Mouse (Mus musculus): ENCODE data around the gene Hs3st4.

Gene Hs3st4

DNA sequence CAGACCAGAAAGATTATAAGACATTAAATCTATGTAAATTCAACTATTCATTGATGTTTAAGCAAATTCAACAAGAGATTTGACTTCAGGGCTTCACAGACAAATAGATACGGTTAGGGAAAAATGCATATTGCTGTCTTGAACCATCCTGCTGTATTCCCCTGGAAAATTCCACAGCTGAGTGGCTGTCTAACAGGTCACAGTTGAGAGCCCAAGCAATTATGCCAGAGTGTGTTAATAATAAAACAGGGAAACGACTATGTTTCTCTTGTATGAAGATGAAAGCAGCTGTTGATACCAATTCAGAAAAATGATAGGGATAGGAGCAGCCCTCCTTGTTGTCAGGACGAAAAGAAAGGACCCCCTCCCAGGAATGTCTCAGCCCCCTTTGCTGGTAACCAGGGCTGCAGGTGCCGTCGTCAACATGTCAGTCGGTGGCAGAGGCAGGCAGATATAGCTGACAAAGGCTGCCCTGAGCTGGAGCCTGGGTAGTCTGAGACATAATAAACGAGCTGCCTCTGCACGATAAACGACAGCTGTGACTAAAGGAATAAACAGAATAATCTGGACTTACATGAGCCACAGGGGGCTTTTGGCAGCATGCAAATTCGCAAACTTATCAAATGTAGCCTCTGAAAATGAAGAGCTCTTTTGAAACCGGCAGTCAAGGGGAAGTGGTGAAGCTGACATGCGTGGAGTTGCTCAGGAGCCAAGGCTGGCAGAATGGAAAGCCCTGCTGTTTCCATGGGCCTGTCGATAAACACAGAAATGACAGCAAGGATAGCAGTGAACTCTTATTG is 364.7 kb downstream of the Hs3st4 start:
- no peak for DNase-seq

DNA sequence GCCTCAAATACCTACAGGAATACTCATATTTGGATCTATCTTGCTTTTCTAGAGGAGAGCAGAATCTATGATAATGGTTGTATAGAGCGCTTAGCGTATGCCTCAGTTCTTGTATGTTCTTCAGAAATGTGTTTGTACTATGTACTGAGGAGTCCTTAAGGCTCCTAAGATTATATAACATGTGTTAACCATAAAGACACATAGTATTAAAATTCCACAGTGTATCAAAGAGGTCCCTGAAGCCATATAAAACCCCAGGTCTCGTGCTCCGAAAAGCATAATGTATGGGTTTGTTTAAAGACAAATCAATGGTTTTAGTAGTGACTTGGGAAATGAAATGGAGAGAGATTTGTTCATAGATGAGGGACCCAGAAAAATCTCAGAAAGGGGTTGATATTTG is 371.4 kb downstream of the Hs3st4 start:
- DNase-seq, result no peak

DNA sequence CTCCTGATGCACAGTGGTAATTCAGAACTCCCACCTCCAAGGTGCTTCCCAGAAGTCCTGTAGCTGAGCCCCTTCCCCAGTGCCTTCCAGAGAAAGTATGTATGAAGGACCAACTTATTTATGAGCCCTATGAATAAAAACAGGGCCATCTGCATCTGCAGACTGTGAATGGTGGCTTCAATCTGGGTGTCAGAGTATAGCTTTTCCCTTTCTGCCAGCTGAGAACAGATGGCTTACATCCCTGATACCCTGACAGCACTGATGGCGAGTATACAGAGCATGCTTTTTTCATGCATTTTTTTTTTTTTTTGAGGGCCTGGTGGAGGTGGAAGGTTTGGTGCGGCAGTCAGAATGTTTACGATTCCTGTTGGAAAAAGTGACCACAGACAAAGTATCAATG is 375.4 kb downstream of the Hs3st4 start:
- no peak for DNase-seq

DNA sequence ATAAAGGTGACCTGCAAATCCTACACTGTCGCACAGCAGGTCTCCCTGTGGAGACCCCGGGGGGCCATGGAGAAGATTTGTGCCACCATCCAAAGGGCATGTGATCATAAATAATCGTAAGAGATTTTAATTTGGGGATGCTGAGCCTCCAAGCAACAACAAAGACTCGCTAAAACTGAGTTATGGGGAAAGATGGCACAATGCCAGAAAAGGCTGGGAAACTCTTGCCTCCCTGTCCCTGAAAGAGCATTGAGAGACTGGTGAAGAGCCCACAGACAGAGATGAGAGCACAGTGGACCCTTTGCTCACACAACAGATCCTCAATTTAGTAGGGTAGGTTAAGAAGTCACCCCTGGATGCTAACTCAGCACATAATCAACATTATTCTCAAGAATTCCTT is 377.2 kb downstream of the Hs3st4 start:
- DNase-seq, result no peak

DNA sequence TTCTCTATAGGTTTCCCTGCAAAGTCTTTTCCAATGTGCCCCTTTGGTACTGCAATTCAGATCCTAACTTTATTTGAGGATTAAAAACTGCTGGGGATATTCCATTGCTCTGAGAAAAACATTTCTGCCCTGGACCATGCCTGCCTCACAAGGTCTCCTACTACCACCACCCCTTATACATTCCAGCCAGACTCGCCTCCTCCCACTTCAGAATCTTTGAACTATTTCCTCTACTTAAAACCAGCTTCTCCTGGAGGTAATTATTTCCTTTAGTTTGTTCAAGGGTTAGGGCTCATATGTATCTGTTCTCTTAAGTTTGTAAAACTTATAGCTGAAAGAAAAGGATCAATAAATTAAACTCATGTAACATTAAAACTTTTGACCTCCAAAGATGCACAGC is 389.6 kb downstream of the Hs3st4 start:
- no peak for DNase-seq

DNA sequence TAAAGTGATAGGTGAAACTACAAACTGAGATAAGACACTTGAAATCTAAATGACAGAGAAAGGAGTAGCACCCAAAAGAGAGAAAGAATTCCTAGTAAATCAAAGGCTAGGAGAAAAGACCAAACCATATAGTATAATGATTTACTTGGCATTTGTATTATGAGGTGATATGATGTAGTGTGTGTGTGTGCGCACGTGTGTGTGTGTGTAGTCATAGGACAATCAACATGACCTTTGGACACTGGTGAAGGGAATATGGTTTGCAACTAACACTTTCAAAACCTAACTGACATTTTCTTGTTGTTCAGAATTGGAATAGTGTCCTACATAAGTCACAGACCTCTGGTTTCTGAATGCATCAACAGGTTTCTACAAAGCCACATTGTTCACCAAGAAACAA is 390.0 kb downstream of the Hs3st4 start:
- no peak for DNase-seq

DNA sequence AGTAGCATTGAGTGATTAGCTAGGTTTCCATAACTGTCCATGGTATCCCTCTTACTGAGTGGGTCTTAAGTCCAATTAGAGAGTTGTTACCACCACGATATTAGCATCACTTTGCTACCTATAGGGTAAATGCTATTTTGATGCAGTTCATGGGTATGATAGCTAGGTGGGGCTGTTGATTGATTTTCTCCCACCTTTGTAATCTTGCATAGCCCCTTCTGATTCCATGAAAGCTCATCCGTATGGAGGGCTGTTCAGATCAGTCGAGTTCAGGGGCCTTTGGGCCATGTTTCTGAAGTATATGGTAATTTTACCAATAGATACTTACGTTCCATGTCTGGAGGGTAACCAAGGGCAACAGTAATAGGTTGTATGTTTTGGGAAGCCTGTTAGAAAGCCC is 400.8 kb downstream of the Hs3st4 start:
- peak; percentile 7 for DNase-seq

DNA sequence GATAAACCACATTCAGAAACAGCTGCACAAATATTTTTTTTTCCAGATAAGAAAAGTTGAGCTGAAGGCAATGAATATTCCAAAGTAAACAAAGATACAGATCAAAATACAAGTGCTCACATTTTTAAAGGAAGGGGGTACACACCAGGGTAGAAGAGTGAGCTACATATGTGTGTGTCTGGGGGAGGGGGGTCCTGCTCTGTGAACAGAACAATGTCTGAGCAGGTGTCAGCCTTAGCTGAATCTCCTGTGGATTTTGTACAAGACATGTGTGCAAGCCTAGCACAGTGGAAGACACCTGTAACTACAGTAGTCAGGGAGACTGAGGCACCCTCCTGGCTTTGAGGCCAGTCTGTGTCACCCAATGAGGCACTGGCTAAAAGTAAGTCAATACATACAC is 416.5 kb downstream of the Hs3st4 start:
- no peak for DNase-seq

DNA sequence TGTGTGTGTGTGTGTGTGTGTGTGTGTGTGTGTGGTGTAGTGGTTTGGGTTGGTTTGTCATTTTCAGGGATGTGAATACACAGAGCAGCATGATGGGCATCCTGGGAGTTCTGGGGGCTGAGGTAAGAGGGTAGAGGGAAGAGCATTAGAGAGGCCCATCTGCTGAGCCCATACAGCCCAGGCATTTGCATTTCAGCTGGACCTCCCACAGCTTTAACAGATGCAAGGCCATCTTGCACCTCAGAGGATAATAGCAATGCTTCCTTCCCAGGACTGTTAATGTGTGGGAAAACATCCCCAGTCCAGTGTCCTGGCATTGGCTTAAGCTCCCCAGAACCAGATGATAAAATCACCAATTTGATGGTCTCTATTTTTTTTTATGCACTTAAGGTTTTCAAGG is 444.3 kb downstream of the Hs3st4 start:
- DNase-seq, result no peak
